Mouse (Mus musculus) ES-E14 (cell line): ENCODE data around the gene Ahcy.
"Not testable (repeated sequence)": the region's sequence is repeated elsewhere in the genome, so short reads cannot be mapped to it uniquely, and the experiment has no call there.

ENCODE experiments used
- CHD2 ChIP-seq: IDR thresholded peaks from 2 replicates; pipeline ENCODE4 v1.6.1; 2014; ENCODE audit warnings: mild to moderate bottlenecking, low read depth, low read length, inconsistent platforms
- HCFC1 ChIP-seq: IDR thresholded peaks from 2 replicates; pipeline ENCODE4 v1.6.1; 2012; ENCODE audit warnings: low read length, inconsistent platforms, borderline replicate concordance; ENCODE audit not compliant: insufficient read depth
- MAFK ChIP-seq: IDR thresholded peaks from 2 replicates; pipeline ENCODE4 v1.6.1; 2014; ENCODE audit warnings: mild to moderate bottlenecking, low read depth, low read length, inconsistent platforms; ENCODE audit not compliant: insufficient read depth
- ZC3H11A ChIP-seq: IDR thresholded peaks from 2 replicates; pipeline ENCODE4 v1.6.1; 2012; ENCODE audit warnings: low read depth, mild to moderate bottlenecking, inconsistent platforms, low read length, borderline replicate concordance

GRCm38 (mm10) chr2:155018251-155018755 lies 56.0 kb downstream of the Ahcy start, which contains the start of gene Gm14226:
- TF ChIP-seq ZC3H11A, MAFK, HCFC1, CHD2: not testable (repeated sequence)
